In the genomic region with DNA sequence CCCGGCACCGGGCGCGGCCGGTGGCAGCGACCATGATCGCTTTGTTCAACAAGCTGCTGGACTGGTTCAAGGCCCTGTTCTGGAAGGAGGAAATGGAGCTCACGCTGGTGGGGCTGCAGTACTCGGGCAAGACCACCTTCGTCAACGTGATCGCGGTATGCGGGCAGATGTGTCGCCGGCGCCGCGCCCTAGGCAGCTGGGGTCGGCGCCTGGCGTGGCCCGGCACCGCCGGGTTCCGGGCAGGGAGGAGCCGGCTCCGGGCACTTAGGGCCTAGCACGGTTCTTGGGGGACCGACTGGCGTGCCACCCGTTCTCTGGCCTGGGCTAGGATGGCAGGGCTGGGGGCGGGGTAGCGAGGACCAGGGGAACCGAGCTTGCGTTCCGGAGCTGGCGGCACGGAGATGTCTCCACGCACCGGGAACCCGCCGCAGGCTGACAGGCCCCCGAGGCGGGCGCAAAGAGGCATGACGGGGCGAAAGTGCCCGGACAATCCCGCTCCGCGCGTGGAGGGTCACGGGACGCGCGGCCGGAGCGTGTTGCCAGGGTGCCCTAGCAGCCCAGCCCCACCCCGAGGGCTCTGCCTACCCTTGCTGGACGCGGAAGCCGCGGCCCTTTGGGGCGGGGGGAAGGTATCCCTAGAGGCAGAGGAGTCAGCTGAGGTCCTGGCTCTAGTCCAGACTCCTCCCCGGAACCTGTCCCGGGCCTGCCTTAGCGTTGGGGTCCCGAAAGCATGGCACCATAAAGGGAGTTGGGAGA, we compare ENCODE assay signal across 8 mouse cellular contexts. TPM values are rescaled to one million over a fixed set of nuclear protein-coding genes. Genes with fewer than 3 reads are reported as not detected.
DNase-seq lines count a peak whose midpoint lies in the region; ATAC-seq and TF ChIP-seq lines count a peak whose summit lies in the region.

No protein-coding gene starts in this region.

- no peaks in the 10 kb centered on the region for H3K36me3 ChIP-seq in ES-Bruce4 (ENCODE audit: control insufficient read depth, insufficient read depth, low read length, poor library complexity, severe bottlenecking)
- peaks cover 9% of the 10 kb centered on the region; the same call in 1 of the 2 replicates for H3K36me3 ChIP-seq in forebrain, embryonic 14.5 days (ENCODE audit: control insufficient read depth, insufficient read depth, low read length)
- H3K36me3 ChIP-seq in neural tube, embryonic 13.5 days, result peaks cover 12% of the 10 kb centered on the region
- H3K36me3 ChIP-seq in stomach, postnatal 0 days (ENCODE audit: control insufficient read depth, insufficient read depth, low read length), result no peaks in the 10 kb centered on the region

- H3K9ac ChIP-seq in ES-Bruce4 (ENCODE audit: low read depth, poor library complexity, severe bottlenecking), result peak overlapping the region; percentile 73
- H3K9ac ChIP-seq in forebrain, embryonic 14.5 days (ENCODE audit: low read length), result peak overlapping the region; percentile 98
- peak overlapping the region; percentile 99 for H3K9ac ChIP-seq in neural tube, embryonic 13.5 days
- peak overlapping the region; percentile 95 for H3K9ac ChIP-seq in stomach, postnatal 0 days (ENCODE audit: low read length)

- TF ChIP-seq POLR2A in ES-Bruce4 (IDR thresholded peaks at IDR 0.05; ENCODE audit: insufficient read depth, low read length), result no peak

- H3K9me3 ChIP-seq in ES-Bruce4 (replicated peaks; ENCODE audit: control insufficient read depth, insufficient read depth, low read length, poor library complexity, severe bottlenecking), result no peaks in the 10 kb centered on the region
- H3K9me3 ChIP-seq in forebrain, embryonic 14.5 days (replicated peaks; ENCODE audit: control insufficient read depth, low read length), result no peaks in the 10 kb centered on the region
- no peaks in the 10 kb centered on the region for H3K9me3 ChIP-seq in neural tube, embryonic 13.5 days
- H3K9me3 ChIP-seq in stomach, postnatal 0 days (ENCODE audit: control insufficient read depth, low read length), result no peaks in the 10 kb centered on the region

- peak overlapping the region; percentile 73 for H3K4me2 ChIP-seq in forebrain, embryonic 14.5 days (ENCODE audit: low read length)
- peak overlapping the region; percentile 81 for H3K4me2 ChIP-seq in neural tube, embryonic 13.5 days
- H3K4me2 ChIP-seq in stomach, postnatal 0 days (replicated peaks; ENCODE audit: low read depth), result peak overlapping the region; percentile 81

- peak overlapping the region; percentile 90 for H3K4me3 ChIP-seq in ES-Bruce4 (ENCODE audit: low read depth, low read length)
- peak overlapping the region; percentile 98 for H3K4me3 ChIP-seq in forebrain, embryonic 14.5 days (ENCODE audit: low read depth, low read length)
- H3K4me3 ChIP-seq in neural tube, embryonic 13.5 days, result peak overlapping the region; percentile 99
- H3K4me3 ChIP-seq in stomach, postnatal 0 days (ENCODE audit: low read depth, low read length), result peak overlapping the region; percentile 98

- H3K27ac ChIP-seq in ES-Bruce4 (ENCODE audit: insufficient read depth, low read length), result peak overlapping the region; percentile 39
- peak overlapping the region; percentile 90 for H3K27ac ChIP-seq in forebrain, embryonic 14.5 days (ENCODE audit: low read depth, low read length)
- peak overlapping the region; percentile 98 for H3K27ac ChIP-seq in neural tube, embryonic 13.5 days (replicated peaks)
- H3K27ac ChIP-seq in stomach, postnatal 0 days (replicated peaks), result peak overlapping the region; percentile 95

- peak; percentile 63 for ATAC-seq in forebrain, embryonic 14.5 days
- peak; percentile 72 for ATAC-seq in neural tube, embryonic 13.5 days (ENCODE audit: low read depth)
- ATAC-seq in stomach, postnatal 0 days (ENCODE audit: low FRiP score, low TSS enrichment), result peak; percentile 85

- intact Hi-C loops in heart, postnatal 14 days (cut with DNase I), result no loop called here

- WGBS in forebrain, embryonic 14.5 days, result under 1% methylated on average over 62 of the region's 69 CpGs
- WGBS in neural tube, embryonic 13.5 days, result under 1% methylated on average over 69 of the region's 69 CpGs
- 0% methylated on average over 61 of the region's 69 CpGs for WGBS in stomach, postnatal 0 days

- no peaks in the 10 kb centered on the region for H3K4me1 ChIP-seq in ES-Bruce4 (ENCODE audit: control insufficient read depth, insufficient read depth, low read length)
- peaks cover 15% of the 10 kb centered on the region for H3K4me1 ChIP-seq in forebrain, embryonic 14.5 days (ENCODE audit: control insufficient read depth, insufficient read depth, low read length)
- peaks cover 49% of the 10 kb centered on the region for H3K4me1 ChIP-seq in neural tube, embryonic 13.5 days (replicated peaks)
- no peaks in the 10 kb centered on the region; the same call in 1 of the 2 replicates for H3K4me1 ChIP-seq in stomach, postnatal 0 days (replicated peaks; ENCODE audit: control insufficient read depth, insufficient read depth)

- TF ChIP-seq EP300 in ES-Bruce4 (IDR thresholded peaks at IDR 0.05; ENCODE audit: insufficient read depth, low read depth, low read length), result no peak
- TF ChIP-seq EP300 in stomach, postnatal 0 days (optimal IDR thresholded peaks at IDR 0.05), result no peak

- TF ChIP-seq CTCF in ES-Bruce4 (IDR thresholded peaks at IDR 0.05; ENCODE audit: low read depth, low read length), result no peak
- no peak for TF ChIP-seq CTCF in stomach, postnatal 0 days (IDR thresholded peaks at IDR 0.05; ENCODE audit: low read depth)

- peak; percentile 75 for DNase-seq in cerebellum, adult 11 months
- peak; percentile 81 for DNase-seq in forebrain, embryonic 14.5 days (ENCODE audit: low spot score)
- peak; percentile 85 to 88 for DNase-seq in heart, postnatal 14 days
- peak; percentile 86 for DNase-seq in layer of hippocampus, adult 11-12 months (ENCODE audit: low spot score)
- DNase-seq in lung, adult 18-20 months, result peak; percentile 91 to 95
- peak; percentile 88 for DNase-seq in stomach, postnatal 0 days (ENCODE audit: low spot score)

- no peaks in the 10 kb centered on the region for H3K27me3 ChIP-seq in ES-Bruce4 (ENCODE audit: control insufficient read depth, insufficient read depth, low read length, poor library complexity, severe bottlenecking)
- H3K27me3 ChIP-seq in forebrain, embryonic 14.5 days (replicated peaks; ENCODE audit: control insufficient read depth, insufficient read depth, low read length), result no peaks in the 10 kb centered on the region
- H3K27me3 ChIP-seq in neural tube, embryonic 13.5 days, result peaks cover 14% of the 10 kb centered on the region; the same call in 1 of the 2 replicates
- no peaks in the 10 kb centered on the region for H3K27me3 ChIP-seq in stomach, postnatal 0 days (ENCODE audit: control insufficient read depth, insufficient read depth, low read length)

RNA-seq across cellular contexts. Expression of gene Arl8a, which starts 0.5 kb away (rescaled TPM):
- 94.4 and 106 TPM in 2 replicates for polyA plus RNA-seq in ES-Bruce4 (2011; ENCODE audit: insufficient read depth, insufficient read length, low read depth, missing spikeins)
- 213 and 251 TPM in 2 replicates for polyA plus RNA-seq in forebrain, embryonic 14.5 days (2014; fragmentation: Nextera tagmentation; extraction: Ambion mirVana)
- total RNA-seq in heart, postnatal 14 days (2021), result 10 to 100 TPM; 25.7 to 28.0 TPM
- polyA plus RNA-seq in neural tube, embryonic 13.5 days (2015; fragmentation: Nextera tagmentation; extraction: Ambion mirVana), result 331 and 336 TPM in 2 replicates
- 42.2 and 43.9 TPM in 2 replicates for polyA plus RNA-seq in stomach, postnatal 0 days (2015; fragmentation: Nextera tagmentation; extraction: Ambion mirVana)

RNA-seq across cellular contexts. Expression of gene Ptpn7, which starts 14.6 kb away (rescaled TPM):
- 1.5 and 1.8 TPM in 2 replicates for polyA plus RNA-seq in ES-Bruce4 (2011; ENCODE audit: insufficient read depth, insufficient read length, low read depth, missing spikeins)
- polyA plus RNA-seq in forebrain, embryonic 14.5 days (2014; fragmentation: Nextera tagmentation; extraction: Ambion mirVana), result 0.32 and 0.57 TPM in 2 replicates
- 1 to 10 TPM in 1 of 2 experiments, under 1 TPM in 1; 0.72 to 3.3 TPM for total RNA-seq in heart, postnatal 14 days (2021)
- 0.59 and 1.1 TPM in 2 replicates for polyA plus RNA-seq in neural tube, embryonic 13.5 days (2015; fragmentation: Nextera tagmentation; extraction: Ambion mirVana)
- 0.32 and 0.46 TPM in 2 replicates for polyA plus RNA-seq in stomach, postnatal 0 days (2015; fragmentation: Nextera tagmentation; extraction: Ambion mirVana)

RNA-seq across cellular contexts. Expression of gene Gpr37l1, which starts 20.4 kb away (rescaled TPM):
- not detected in 2 replicates for polyA plus RNA-seq in ES-Bruce4 (2011; ENCODE audit: insufficient read depth, insufficient read length, low read depth, missing spikeins)
- 0.24 and 0.33 TPM in 2 replicates for polyA plus RNA-seq in forebrain, embryonic 14.5 days (2014; fragmentation: Nextera tagmentation; extraction: Ambion mirVana)
- under 1 TPM; 0.32 to 0.48 TPM for total RNA-seq in heart, postnatal 14 days (2021)
- polyA plus RNA-seq in neural tube, embryonic 13.5 days (2015; fragmentation: Nextera tagmentation; extraction: Ambion mirVana), result 0.63 and 0.76 TPM in 2 replicates
- 3.1 and 3.4 TPM in 2 replicates for polyA plus RNA-seq in stomach, postnatal 0 days (2015; fragmentation: Nextera tagmentation; extraction: Ambion mirVana)

RNA-seq across cellular contexts. Expression of gene Lgr6, which starts 42.0 kb away (rescaled TPM):
- 0.26 and 0.81 TPM in 2 replicates for polyA plus RNA-seq in ES-Bruce4 (2011; ENCODE audit: insufficient read depth, insufficient read length, low read depth, missing spikeins)
- polyA plus RNA-seq in forebrain, embryonic 14.5 days (2014; fragmentation: Nextera tagmentation; extraction: Ambion mirVana), result 0.48 TPM in 2 replicates
- total RNA-seq in heart, postnatal 14 days (2021), result 10 to 100 TPM; 14.5 to 15.5 TPM
- 1.4 and 2.0 TPM in 2 replicates for polyA plus RNA-seq in neural tube, embryonic 13.5 days (2015; fragmentation: Nextera tagmentation; extraction: Ambion mirVana)
- polyA plus RNA-seq in stomach, postnatal 0 days (2015; fragmentation: Nextera tagmentation; extraction: Ambion mirVana), result 0.35 and 1.0 TPM in 2 replicates

Comparison
In these comparisons a context has a peak if more than half of its experiments do, and no peak if none do; other contexts are left out.
1. Peak in every context shown above with its lines: DNase-seq, ATAC-seq, H3K4me3 ChIP-seq and H3K27ac ChIP-seq.
2. H3K27ac ChIP-seq: peak in every context shown above with its lines; median percentile 98 in neural tube, embryonic 13.5 days; 95 in stomach, postnatal 0 days; 90 in forebrain, embryonic 14.5 days; 39 in ES-Bruce4.